Mouse (Mus musculus) megakaryocyte, embryonic 14.5 days (primary cell): ENCODE results near the gene Agap3.

Experiments
- FLI1 ChIP-seq: IDR thresholded peaks from 2 replicates; pipeline ENCODE4 v1.6.1; 2012; ENCODE audit warnings: low read length, inconsistent platforms, mixed read lengths
- GATA1 ChIP-seq: IDR thresholded peaks from 3 replicates; pipeline ENCODE4 v1.6.1; 2012; ENCODE audit warnings: mixed read lengths, low read length, inconsistent platforms, borderline replicate concordance

- TF ChIP-seq GATA1, result no peak
- TF ChIP-seq FLI1, result no peak
Observed at GRCm38 (mm10) chr5:24413042-24413693, 38.8 kb upstream of the Agap3 start, which contains the start of gene Asic3.
